Mouse (Mus musculus) brain, embryonic 18.5 days (tissue): Measurements from ENCODE around the gene Lrrc42.

Experiments
- DNase-seq: peaks from one replicate; pipeline ENCODE4 v3.0.0-alpha.2; 2012; ENCODE audit warnings: low read depth, low spot score

Gene Lrrc42

DNA sequence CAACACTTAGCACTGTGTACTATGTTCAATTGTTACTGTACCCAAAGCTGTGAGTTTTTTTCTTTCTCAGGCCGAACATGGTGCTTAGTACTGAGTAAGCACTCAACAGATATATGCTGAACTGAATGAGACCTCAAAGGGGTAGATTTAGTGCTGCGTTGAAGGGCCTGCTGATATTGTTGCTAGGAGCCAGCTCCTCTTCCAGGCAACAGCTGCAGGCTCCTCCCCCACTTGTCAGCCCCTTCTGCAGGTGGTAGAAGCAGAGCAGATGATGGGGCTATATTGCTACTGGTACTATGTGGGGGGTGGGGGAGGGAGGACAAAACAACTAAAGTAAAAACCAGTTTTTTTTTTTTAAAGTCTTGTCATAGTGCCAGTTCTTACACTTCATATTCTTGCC lies 3.9 kb downstream of the Lrrc42 start:
- no peak for DNase-seq

DNA sequence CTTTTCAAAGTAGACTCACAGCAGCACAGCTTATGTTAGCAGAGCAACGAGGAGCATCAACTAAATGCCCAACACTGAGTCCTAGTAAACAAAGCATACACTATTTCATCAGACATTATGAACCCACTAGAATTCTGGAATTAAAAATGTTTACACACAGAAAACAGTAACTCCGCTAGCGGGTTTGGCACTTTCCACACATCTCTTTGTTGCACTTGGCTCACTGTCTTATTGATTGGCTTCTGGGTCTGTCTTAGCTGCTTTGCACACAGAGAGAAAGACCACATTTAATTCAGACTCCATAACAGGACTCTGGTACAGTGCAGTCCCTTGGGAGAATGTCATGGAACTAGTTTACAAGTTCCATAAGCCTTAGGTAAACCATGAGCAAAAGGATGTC lies 5.3 kb downstream of the Lrrc42 start:
- no peak for DNase-seq

DNA sequence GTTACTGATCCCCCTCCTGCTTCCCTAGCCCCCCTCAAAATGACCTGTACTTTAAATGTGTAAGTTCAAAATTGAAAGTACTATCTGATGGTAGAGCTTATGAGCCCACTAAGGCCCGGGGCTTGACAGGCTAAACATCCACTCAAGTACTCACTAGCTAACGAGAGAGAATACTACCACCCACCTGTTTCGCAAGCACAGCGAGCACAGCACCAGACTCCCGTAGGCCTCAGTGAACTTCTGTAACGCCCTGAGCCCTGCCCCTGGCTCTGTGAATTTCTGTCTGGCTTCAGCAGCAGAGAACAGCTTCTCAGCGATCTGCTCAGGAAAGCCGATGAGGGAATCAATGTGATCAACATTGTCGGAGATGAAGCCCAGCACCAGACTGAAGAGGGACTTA lies 6.2 kb downstream of the Lrrc42 start:
- DNase-seq, result no peak

DNA sequence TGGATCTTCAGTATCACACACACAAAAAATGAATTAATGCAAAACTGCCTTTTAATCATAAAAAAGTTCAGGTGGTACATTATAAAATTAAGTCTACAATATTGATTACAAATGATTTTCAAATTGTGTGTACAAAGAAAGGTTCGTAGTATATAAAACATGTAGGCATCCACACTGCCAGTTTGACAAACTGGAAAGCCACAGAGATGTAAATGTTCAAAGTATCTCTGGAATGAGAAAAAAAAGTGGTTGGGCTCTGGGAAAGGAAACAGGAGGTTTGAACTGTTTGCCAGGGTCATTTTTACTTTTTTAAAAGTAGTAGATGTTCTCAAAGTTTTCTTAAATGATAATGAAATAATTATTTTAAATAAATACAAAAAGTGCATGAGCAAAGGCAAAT lies 7.3 kb downstream of the Lrrc42 start:
- no peak for DNase-seq

DNA sequence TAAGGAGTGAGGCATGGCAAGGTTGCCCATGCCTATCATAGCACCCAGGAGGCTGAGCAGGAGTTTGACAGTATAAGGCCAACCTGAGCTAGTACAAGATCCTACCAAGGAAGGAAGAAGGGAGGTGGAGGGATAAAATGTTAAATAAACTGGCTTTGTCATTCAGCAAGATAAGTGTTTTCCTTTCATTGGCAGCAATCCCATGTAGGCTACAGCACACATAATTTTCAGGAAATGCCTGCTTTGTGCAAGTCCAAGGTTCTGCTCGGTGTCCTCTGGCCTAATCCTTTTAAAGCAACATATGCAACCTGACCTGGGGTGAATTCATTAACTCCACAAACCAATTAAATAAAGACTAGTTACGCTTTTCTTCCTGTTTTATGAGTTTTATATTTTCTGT lies 8.0 kb downstream of the Lrrc42 start:
- DNase-seq, result no peak

DNA sequence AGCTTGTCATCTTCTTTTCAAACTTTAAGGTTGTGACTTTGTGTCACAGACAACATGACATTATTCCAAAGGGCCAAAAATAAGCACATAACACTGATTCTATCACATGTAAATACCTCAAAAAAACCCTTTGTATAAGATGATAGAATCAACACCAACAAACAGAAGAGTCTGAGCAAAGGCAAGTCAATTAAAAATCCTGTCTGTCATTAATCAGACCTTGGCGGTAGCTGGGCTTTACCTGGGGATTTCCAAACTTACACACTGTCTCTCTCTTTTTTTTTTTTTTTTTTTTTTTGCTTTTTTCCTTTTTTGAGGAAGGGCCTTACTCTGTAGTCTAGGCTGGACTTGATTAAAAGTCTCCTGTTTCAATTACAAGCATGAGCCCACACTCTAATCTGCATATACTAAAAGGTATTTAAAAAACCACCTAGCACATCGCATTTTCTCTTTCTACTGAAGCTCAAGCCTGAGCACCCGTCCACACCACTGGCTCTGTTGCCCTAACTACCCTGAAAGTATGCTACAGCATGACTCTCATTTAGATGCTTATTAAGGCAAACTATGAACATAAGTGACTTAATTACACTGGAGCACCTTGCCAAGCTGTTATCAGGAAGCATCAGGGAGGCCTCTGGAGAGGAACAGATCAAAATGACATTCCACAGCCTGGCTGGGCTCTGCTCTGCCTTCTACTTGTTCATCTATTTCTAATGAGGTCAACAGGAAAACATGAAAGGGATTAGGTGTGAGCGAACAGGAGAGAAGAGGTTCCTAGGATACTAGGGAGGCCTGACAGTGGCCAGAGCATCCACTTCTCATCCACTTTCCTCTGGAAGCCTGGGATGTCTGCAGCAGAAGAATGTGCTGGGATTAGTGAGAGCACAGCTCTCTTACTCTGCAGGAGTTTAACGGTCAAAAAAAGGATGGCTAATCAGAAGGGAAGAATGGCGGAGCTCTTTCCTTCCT lies 9.7 kb downstream of the Lrrc42 start:
- DNase-seq, result no peak

DNA sequence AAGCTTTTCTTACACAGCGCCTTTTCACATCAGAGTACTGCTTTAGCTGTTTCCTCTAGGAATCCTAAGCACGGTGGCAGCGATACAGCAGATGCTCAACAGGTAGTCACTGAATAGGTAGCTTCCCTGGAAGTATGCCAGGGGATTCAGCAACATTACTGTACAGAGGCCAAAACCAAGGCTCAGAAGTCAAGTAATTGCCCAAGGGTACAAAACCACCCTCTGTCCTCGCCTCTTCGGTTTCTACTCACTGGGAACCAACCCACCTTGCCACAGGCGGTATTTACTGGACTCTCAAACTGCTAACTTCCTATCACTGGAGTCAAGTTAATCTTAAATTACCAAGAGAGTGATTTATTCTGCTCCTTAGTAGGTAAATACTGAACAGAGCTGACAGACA lies 13.1 kb downstream of the Lrrc42 start:
- DNase-seq, result no peak

DNA sequence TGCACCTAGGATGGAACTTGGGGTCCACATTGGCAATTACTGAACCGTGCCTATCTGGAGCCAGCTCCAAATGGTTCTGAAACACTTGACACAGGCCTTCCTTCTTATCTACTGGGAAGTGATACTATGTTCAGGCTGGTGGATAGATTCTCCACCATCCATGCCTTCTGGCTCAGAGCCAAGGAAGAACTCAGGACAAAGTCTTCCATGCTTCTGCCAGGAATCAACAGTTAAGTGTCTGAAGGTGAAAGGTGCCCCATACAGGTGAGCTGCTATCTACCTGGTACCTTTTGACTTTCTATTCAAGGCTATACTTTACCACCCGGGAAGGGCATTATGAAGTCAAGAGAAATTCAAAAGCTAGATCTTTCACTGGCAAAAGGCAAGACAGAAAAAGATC lies 15.1 kb downstream of the Lrrc42 start:
- DNase-seq, result no peak

DNA sequence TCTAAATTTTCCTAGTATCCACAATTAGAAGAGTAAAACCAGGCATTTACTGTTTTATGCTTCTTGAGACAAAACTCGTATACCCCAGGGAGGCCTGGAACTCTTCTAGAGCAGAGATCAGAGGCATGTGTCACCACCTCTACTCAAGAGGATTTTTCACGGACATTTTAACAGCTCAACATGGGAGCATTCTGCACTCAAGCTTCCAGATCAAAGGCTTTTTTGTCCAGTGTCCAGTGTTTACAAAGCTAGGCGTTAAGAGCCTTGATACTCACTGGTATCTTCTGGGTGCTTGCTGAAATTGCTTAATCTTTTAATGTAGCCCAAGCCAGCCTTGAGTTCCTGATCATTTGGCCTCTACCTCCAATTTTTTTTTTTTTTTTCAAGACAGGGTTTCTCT lies 21.1 kb downstream of the Lrrc42 start:
- no peak for DNase-seq

DNA sequence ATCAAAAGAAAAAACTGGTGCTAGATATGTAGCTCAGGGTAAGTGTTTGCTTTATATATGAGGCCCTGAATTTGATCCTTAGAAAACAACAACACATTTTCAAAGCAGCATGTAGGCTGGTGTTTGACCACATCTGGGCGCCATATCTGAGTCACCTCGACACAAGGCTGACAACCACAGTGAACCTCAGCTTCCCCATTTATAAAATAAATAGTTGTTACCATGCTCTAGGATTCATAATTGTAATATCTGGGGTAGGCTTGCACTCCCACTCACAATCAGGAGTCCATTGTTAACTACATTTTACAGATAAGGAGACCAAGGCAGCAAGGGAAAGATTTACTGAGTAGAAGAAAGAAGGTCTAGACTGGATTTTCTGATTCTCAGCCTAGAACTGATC lies 27.0 kb downstream of the Lrrc42 start:
- DNase-seq, result no peak

DNA sequence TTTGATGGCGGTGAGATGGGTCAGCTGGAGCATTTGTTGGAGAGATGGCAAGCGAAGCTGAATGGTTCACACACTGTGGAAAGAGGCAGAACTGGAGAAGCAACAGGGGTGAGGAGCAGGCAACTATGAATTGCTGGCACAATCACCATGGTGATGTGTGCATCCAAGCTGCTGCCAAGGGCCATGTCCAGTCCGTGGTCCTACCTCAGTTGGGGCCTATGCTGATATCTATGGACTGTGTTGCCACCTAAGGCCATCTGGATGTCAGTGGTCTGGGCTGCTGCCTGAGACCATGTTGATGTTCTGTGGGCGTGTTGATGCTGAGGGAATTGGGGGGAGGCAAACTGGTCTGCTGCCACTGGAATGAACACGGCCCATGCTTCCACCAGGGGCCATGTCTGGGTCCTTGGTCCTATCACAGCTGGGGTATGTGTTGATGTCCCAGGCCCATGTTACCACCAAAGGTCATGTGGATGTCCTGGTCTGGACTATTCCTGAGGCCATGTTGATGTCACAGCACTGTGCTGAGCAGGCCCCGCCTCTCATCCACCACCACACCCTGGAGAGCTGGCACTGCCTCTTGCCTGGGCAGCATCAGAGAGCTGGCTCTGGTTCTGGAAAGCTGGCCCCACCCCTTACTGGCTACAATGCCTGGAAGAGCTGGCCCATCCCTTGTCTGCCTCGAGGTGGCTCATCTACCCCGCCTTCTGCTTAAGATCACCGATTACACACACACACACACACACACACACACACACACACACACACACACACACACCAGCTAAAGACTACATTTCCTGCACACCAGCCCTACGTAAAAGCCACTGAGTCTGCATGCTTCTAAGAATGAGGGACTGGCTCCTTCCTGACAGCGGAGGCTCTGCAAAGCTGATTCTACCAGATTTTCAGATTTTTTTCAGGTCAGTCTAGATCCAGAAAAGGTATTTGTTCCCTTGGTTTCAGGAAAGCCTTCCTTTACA lies 29.8 kb downstream of the Lrrc42 start:
- DNase-seq, result no peak

DNA sequence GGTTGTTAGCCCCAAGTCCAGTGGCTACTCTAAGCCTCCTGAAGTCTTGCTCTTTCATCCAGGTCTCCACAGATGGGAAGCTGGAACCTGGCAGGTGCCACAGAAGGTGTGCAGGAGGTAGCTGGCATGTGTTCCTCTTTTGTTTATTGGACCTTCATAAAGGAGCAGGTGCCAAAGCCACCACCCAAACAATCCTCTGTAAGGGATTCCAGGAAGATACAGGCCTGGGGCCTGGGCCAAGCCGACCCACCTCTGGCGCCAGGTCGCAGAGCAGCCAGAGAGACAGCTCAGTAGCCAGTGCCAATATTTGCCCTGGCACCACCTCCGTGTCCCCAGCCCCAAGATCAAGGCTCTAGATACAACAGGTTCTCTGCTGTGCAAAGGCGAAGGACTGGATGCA lies 31.8 kb downstream of the Lrrc42 start:
- no peak for DNase-seq

DNA sequence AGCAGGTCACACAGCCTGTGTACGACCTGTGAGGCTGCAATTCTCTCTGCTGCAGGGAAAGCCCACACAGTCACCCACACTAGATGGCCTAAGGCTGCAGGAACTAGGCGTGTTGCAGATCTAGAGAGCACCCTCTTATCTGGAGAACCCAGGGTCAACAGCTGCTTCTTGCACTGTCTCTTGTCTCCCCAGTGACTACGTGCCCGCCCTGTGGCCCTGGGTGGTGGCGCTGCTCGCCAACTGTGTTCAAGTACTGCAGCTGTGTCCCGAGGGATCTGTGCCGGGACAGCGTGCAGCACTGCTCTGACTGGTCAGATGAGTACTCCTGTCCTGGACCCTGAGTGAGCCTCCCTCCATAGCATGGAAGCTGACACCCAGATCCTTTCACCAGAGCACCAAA lies 35.8 kb downstream of the Lrrc42 start:
- no peak for DNase-seq

DNA sequence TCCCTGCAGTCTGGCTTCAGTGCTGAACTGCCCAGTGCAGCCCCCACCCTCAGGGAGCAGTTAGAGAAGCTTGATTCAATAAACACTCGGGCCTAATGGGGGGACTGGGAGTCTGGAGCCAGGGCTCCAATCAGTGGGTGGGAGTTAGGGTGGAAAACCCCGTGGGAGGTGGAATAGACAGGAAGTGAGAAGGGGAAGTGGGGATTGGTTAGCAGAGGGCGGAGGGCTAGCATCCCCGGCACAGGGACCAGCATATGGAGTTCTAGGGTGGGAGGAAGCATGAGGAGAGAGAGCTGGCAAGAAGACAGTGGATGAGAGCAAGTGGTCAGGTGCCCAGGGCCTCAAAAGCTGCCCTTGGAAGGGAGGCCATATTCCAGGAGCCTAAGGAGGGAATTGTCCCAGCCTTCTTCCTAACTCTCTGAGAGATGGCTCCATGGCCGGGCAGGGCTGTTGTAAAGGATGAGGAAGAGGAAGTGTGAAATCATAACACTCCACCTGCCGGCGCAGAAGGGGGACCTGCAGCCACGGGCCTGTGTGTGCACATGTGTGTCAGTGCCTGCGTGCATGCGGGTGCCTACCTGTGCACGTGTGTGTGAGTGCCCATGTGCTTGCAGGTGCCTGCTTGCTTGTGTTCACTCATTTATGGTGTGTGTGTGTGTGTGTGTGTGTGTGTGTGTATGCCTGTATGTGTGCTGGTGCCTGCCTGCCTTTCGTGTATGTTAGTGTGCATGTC lies 39.9 kb downstream of the Lrrc42 start:
- no peak for DNase-seq

DNA sequence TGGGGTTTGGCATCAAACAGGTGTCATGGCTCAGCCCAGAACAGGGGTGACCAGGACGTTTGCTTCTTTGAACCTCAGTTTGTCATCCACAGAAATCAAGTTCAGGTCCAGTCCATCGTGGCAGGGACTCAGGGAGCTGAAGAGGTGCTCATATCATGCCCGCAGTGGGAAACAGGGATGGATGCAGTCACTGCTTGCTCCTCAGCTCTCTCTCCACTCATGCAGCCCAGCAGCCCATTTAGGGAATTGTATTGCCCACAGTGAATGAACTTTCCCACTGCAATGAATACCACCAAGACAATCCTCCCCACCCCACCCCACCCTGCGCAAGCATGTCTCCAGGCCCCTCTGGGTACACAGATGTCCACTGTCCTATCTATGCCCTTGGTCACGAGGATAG lies 41.4 kb downstream of the Lrrc42 start:
- no peak for DNase-seq

DNA sequence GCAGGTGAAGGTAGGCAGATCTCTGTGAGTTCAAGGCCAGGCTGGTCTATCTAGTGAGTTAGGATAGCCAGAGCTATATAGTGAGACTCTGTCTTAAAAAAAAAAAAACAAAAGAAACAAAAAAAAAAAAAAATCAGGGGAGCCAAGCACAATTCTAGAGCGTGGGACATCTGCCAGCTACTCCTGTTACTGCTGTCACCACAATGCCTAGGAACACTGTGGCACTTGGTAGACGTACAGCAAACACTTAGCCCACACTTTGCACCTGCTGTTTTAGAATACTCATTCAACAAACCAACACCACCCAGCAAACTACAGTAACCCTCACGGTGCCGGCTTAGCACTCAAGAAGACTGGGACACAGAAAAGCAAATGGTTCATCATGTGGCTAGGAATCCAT lies 41.9 kb downstream of the Lrrc42 start:
- DNase-seq, result no peak

DNA sequence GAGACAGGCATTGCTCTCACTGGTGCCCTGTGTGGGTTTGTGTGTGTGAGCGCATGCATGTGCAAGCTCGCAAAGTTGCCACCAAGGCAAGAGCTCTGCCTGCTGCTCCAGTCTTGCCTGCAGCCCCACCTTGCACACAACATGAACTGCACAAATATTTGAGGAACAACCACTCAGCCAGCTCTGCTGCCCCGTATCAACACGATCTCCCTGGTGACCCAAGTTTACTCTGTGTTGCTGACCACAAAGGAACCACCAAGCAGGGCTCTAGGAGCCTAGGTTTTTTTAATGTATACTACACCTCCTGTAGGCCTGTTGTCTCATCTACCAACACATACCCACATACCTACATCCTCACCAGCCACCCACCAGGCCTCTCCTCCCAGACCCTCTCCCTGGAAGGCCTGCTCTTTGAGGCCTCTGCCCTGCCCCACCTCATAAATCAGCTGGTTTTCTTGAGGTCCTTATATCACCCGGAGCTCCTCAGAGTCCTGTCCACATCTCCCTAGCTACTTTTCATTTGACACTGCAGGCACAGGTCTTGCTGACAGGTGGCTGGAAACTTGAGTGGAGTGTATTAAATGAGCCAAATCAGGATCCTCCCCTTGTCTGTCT lies 42.7 kb downstream of the Lrrc42 start:
- DNase-seq, result no peak

DNA sequence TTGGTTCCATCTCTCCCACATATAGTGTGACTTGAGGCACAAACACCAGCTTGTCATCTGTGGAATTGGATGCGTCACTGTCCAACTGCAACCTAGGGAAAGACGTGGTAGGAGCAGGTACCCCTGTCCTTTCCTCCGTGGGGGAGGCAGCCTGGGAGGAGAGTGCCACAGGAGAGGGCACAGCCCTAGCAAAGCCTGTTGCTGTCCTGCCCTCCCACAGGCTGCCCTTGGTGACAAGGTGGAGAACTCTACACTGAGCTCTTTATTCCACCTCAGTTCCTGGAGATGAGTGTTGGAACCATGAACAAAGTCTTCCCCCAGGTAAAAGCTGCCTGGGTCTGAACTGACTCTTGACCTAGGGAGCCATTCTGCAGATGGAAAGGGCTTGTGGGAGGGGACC lies 44.5 kb downstream of the Lrrc42 start, which contains the start of gene Ldlrad1:
Ldlrad1 (plus strand) TSS at position 301 of the 400 bp plus-strand sequence.
- DNase-seq, result no peak

DNA sequence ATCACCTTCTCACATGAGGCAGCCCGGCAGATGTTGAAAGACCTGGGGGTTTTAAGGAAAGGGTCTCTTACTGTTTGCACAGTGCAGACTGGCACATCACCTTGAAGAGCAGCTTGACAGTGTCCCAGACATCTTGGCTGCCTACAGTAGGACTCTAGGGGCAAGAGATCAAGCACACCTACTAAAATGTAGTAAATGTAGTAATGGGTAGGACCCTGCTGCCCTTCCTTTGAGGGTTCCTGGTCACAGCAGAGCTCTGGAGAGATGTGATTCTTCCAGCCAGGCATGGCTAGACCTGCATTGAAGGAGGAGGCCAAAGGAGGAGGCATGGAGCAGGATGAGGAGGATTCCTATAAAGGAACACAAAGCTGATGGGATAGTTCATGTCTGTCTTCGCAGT lies 46.3 kb downstream of the Lrrc42 start:
- DNase-seq, result no peak

DNA sequence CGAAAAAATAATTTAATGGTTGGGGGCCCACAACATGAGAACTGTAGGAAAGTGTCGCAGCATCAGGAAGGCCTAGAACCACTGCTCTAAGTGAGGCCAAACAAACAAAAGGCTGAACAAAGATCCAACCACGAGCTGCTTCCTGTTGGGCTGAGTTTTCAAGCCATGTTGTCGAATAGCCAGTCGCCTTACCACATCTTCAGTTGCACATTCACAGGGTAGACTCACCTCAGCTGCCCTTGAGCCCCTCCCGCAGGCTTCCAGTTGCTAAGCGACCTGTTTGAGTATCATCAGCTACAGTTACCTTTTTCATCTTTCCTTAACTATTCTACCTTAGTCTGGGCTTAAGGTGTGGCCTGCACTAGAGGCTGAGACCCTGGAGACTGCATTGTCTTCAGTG lies 50.3 kb downstream of the Lrrc42 start:
- no peak for DNase-seq

DNA sequence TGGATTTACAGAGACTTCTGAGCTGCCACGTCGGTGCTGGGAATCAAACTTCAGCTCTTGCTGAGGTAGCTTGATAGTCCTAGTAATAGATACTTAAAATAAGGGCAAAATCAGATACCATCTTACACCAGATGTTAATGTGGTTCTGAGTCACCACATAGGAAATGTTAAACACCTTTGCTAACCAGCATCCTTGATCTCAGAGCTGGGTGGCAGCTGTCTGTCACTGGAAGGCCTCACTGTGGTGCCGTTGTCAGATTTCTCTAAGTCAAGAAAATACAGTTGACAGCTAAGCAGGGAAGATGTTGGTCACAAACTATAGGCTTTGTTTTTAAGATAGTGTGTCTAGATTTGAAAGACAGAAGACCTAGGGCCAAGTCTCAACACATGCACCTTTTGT lies 51.6 kb downstream of the Lrrc42 start:
- DNase-seq, result no peak
